Mouse (Mus musculus) spleen, postnatal 0 days (tissue): ENCODE data around the gene Gsn. TPM values are rescaled to one million over a fixed set of nuclear protein-coding genes. Genes with fewer than 3 reads are reported as not detected.

Experiments
- polyA plus RNA-seq: library from polyadenylated mRNA; unstranded; fragments of >200 nt; fragmentation: Nextera tagmentation; extraction: Ambion mirVana; gene quantifications from 2 replicates; pipeline ENCODE4 v1.2.1, GENCODE M21; 2015

Gsn gene
- polyA plus RNA-seq: 126 and 163 TPM in 2 replicates

GRCm38 (mm10) chr2:35255885-35256833, at the start of gene Gsn:
Gene Gsn (plus strand): TSS chr2:35256380.

GRCm38 (mm10) chr2:35336388-35337280, 80.5 kb downstream of the Gsn start, which contains the start of gene Stom:
Gene Stom (minus strand): TSS chr2:35336976.

Other genes with a start within 250 kb of the Gsn start
- 0.17 and 0.32 TPM in 2 replicates for gene Hc, start 194.9 kb upstream of the Gsn start, polyA plus RNA-seq
- gene AI182371, start 154.8 kb upstream of the Gsn start, polyA plus RNA-seq: 0.47 and 0.51 TPM in 2 replicates
- gene Cntrl, start 146.9 kb upstream of the Gsn start, polyA plus RNA-seq: 21.1 and 24.2 TPM in 2 replicates
- 186 and 220 TPM in 2 replicates for gene Rab14, start 55.3 kb upstream of the Gsn start, polyA plus RNA-seq
- 158 and 179 TPM in 2 replicates for gene Stom, start 80.6 kb downstream of the Gsn start, polyA plus RNA-seq
- not detected in 2 replicates for gene 4930568D16Rik, start 111.3 kb downstream of the Gsn start, polyA plus RNA-seq
- gene 4930402F06Rik, start 140.8 kb downstream of the Gsn start, polyA plus RNA-seq: not detected in 2 replicates
- gene Ggta1, start 206.9 kb downstream of the Gsn start, polyA plus RNA-seq: 11.7 and 13.8 TPM in 2 replicates